Mouse (Mus musculus): ENCODE results near the gene Neu3.

Gene Neu3

GRCm38 (mm10) chr7:99788563-99788962, 39.7 kb downstream of the Neu3 start:
- no peak for DNase-seq

- DNase-seq, result no peak
Measured at GRCm38 (mm10) chr7:99787935-99788334, 40.3 kb downstream of the Neu3 start.

GRCm38 (mm10) chr7:99786774-99787173, 41.4 kb downstream of the Neu3 start:
- no peak for DNase-seq

- DNase-seq, result no peak
Measured at GRCm38 (mm10) chr7:99785553-99785952, 42.7 kb downstream of the Neu3 start.

- no peak for DNase-seq
Measured at GRCm38 (mm10) chr7:99783421-99783820, 44.8 kb downstream of the Neu3 start.

- DNase-seq, result peak in 1 of 2 experiments; percentile 16
Measured at GRCm38 (mm10) chr7:99781916-99782315, 46.3 kb downstream of the Neu3 start.

- DNase-seq, result peak in 1 of 2 experiments; percentile 22
Measured at GRCm38 (mm10) chr7:99781385-99781784, 46.8 kb downstream of the Neu3 start.

GRCm38 (mm10) chr7:99763207-99763606, 65.0 kb downstream of the Neu3 start, which contains the start of gene Olfr521:
Gene Olfr521 (plus strand): TSS chr7:99763507.
- DNase-seq, result no peak
